Mouse (Mus musculus): ENCODE measurements around the gene Kcnq1. TPM values are rescaled to one million over a fixed set of nuclear protein-coding genes. Genes with fewer than 3 reads are reported as not detected.
A peak's percentile ranks its signal among the peaks of the same experiment; 100 is the strongest.

Kcnq1 gene
- polyA plus RNA-seq, 2 experiments, result 1.5 to 1.7 TPM

- H3K27ac ChIP-seq (replicated peaks; ENCODE audit: low read depth, low read length), result no peak overlapping the region
- DNase-seq (ENCODE audit: low spot score) (no peak), ATAC-seq (ENCODE audit: low FRiP score, low read depth) (no peak)
- 0 out of 2 replicates have a peak overlapping the region, but pooled peaks have one; percentile 9 for H3K9ac ChIP-seq (ENCODE audit: low read depth, low read length, severe bottlenecking)
- peaks cover 3% of the 10 kb centered on the region; the same call in 1 of the 2 replicates for H3K36me3 ChIP-seq (ENCODE audit: control insufficient read depth, insufficient read depth, low read length)
- no peaks in the 10 kb centered on the region for H3K9me3 ChIP-seq (ENCODE audit: control insufficient read depth, low read length)
- H3K4me2 ChIP-seq (replicated peaks; ENCODE audit: low read depth, low read length, severe bottlenecking), result no peak overlapping the region; the same call in 1 of the 2 replicates
- peaks cover 58% of the 10 kb centered on the region for H3K4me1 ChIP-seq (ENCODE audit: control insufficient read depth, insufficient read depth, low read length)
- no peak overlapping the region for H3K4me3 ChIP-seq (replicated peaks; ENCODE audit: low read length)
- TF ChIP-seq POLR2A (IDR thresholded peaks at IDR 0.05; ENCODE audit: borderline replicate concordance, extremely low read depth, insufficient read depth, insufficient read length), result no peak
- H3K27me3 ChIP-seq (ENCODE audit: control insufficient read depth, insufficient read depth, low read length), result no peaks in the 10 kb centered on the region
- 61% methylated on average over 3 of the region's 3 CpGs for WGBS
Observed at GRCm38 (mm10) chr7:143289082-143289849, 183.1 kb downstream of the Kcnq1 start.

DNA sequence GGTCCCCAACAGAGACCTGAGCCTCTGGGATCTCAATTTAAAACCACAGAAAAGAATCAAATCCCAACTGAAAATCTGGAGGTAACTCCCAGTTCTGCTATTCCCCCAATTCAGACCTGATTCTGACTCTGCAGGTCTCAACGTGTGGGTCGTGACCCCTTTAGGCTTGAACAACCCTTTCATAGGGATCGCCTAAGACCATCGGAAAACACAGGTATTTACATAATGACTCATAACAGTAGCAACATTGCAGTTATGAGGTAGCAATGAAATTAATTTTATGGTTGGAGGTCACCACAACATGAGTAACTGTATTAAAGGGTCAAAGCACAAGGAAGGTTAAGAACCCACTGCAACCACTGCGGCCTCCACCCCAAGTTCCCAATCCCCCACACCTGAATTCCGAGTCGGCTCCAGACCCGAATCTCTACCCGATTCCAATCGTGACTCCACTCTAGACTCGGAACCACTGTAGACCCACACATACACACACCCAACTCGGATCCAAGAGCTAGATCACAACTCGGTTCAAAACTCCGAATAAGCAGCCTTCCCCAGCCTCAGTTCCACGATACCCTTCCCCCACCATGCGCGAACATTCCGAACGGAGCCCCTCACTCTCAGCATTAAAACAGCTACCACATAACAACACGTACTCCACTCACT is 188.7 kb downstream of the Kcnq1 start:
- DNase-seq (ENCODE audit: low spot score), result no peak
- peak overlapping the region; percentile 74; the same call in 1 of the 2 replicates for H3K27ac ChIP-seq (replicated peaks; ENCODE audit: low read depth, low read length)

GRCm38 (mm10) chr7:143295356-143296000 is 189.3 kb downstream of the Kcnq1 start:
- Histone ChIP-seq H3K27ac (replicated peaks; ENCODE audit: low read depth, low read length) (peak overlapping the region; percentile 74), H3K9me3 (ENCODE audit: control insufficient read depth, low read length) (peaks cover 15% of the 10 kb centered on the region; the same call in 1 of the 2 replicates), H3K4me1 (ENCODE audit: control insufficient read depth, insufficient read depth, low read length) (peaks cover 30% of the 10 kb centered on the region), H3K9ac (ENCODE audit: low read depth, low read length, severe bottlenecking) (peak overlapping the region; percentile 70), H3K4me2 (replicated peaks; ENCODE audit: low read depth, low read length, severe bottlenecking) (peak overlapping the region; percentile 53), H3K27me3 (ENCODE audit: control insufficient read depth, insufficient read depth, low read length) (no peaks in the 10 kb centered on the region), H3K4me3 (replicated peaks; ENCODE audit: low read length) (peak overlapping the region; percentile 58), H3K36me3 (ENCODE audit: control insufficient read depth, insufficient read depth, low read length) (no peaks in the 10 kb centered on the region)
- ATAC-seq (ENCODE audit: low FRiP score, low read depth), result no peak
- no peak for DNase-seq (ENCODE audit: low spot score)
- 58% methylated on average over 47 of the region's 47 CpGs for WGBS
- no peak for TF ChIP-seq POLR2A (IDR thresholded peaks at IDR 0.05; ENCODE audit: borderline replicate concordance, extremely low read depth, insufficient read depth, insufficient read length)

More for the DNA sequence above, 188.7 kb downstream of the Kcnq1 start:
- Histone ChIP-seq H3K4me1 (ENCODE audit: control insufficient read depth, insufficient read depth, low read length) (peaks cover 28% of the 10 kb centered on the region), H3K4me3 (replicated peaks; ENCODE audit: low read length) (peak overlapping the region; percentile 58), H3K4me2 (replicated peaks; ENCODE audit: low read depth, low read length, severe bottlenecking) (peak overlapping the region; percentile 53), H3K9ac (ENCODE audit: low read depth, low read length, severe bottlenecking) (peak overlapping the region; percentile 70), H3K36me3 (ENCODE audit: control insufficient read depth, insufficient read depth, low read length) (no peaks in the 10 kb centered on the region), H3K9me3 (ENCODE audit: control insufficient read depth, low read length) (peaks cover 15% of the 10 kb centered on the region; the same call in 1 of the 2 replicates), H3K27me3 (ENCODE audit: control insufficient read depth, insufficient read depth, low read length) (no peaks in the 10 kb centered on the region)
- no peak for ATAC-seq (ENCODE audit: low FRiP score, low read depth)
- WGBS, result 50% methylated on average over 20 of the region's 20 CpGs
- no peak for TF ChIP-seq POLR2A (IDR thresholded peaks at IDR 0.05; ENCODE audit: borderline replicate concordance, extremely low read depth, insufficient read depth, insufficient read length)

- Histone ChIP-seq H3K4me2 (replicated peaks; ENCODE audit: low read depth, low read length, severe bottlenecking) (peak overlapping the region; percentile 53), H3K27ac (replicated peaks; ENCODE audit: low read depth, low read length) (peak overlapping the region; percentile 74), H3K36me3 (ENCODE audit: control insufficient read depth, insufficient read depth, low read length) (no peaks in the 10 kb centered on the region), H3K4me3 (replicated peaks; ENCODE audit: low read length) (peak overlapping the region; percentile 58), H3K9me3 (ENCODE audit: control insufficient read depth, low read length) (peaks cover 15% of the 10 kb centered on the region; the same call in 1 of the 2 replicates), H3K9ac (ENCODE audit: low read depth, low read length, severe bottlenecking) (peak overlapping the region; percentile 70), H3K27me3 (ENCODE audit: control insufficient read depth, insufficient read depth, low read length) (no peaks in the 10 kb centered on the region), H3K4me1 (ENCODE audit: control insufficient read depth, insufficient read depth, low read length) (peaks cover 32% of the 10 kb centered on the region)
- no peak for TF ChIP-seq POLR2A (IDR thresholded peaks at IDR 0.05; ENCODE audit: borderline replicate concordance, extremely low read depth, insufficient read depth, insufficient read length)
- ATAC-seq (ENCODE audit: low FRiP score, low read depth) (no peak), DNase-seq (ENCODE audit: low spot score) (no peak)
- WGBS, result 54% methylated on average over 20 of the region's 20 CpGs
Observed at GRCm38 (mm10) chr7:143296001-143296379, 189.8 kb downstream of the Kcnq1 start.

- Histone ChIP-seq H3K9ac (ENCODE audit: low read depth, low read length, severe bottlenecking) (peak overlapping the region; percentile 70), H3K4me1 (ENCODE audit: control insufficient read depth, insufficient read depth, low read length) (peaks cover 28% of the 10 kb centered on the region), H3K27ac (replicated peaks; ENCODE audit: low read depth, low read length) (peak overlapping the region; percentile 74), H3K27me3 (ENCODE audit: control insufficient read depth, insufficient read depth, low read length) (no peaks in the 10 kb centered on the region), H3K9me3 (ENCODE audit: control insufficient read depth, low read length) (peaks cover 15% of the 10 kb centered on the region; the same call in 1 of the 2 replicates), H3K36me3 (ENCODE audit: control insufficient read depth, insufficient read depth, low read length) (no peaks in the 10 kb centered on the region), H3K4me2 (replicated peaks; ENCODE audit: low read depth, low read length, severe bottlenecking) (peak overlapping the region; percentile 53), H3K4me3 (replicated peaks; ENCODE audit: low read length) (peak overlapping the region; percentile 58)
- peak; percentile 96 for DNase-seq (ENCODE audit: low spot score)
- no peak for TF ChIP-seq POLR2A (IDR thresholded peaks at IDR 0.05; ENCODE audit: borderline replicate concordance, extremely low read depth, insufficient read depth, insufficient read length)
- WGBS, result 49% methylated on average over 17 of the region's 17 CpGs
- peak; percentile 92 for ATAC-seq (ENCODE audit: low FRiP score, low read depth)
Observed at GRCm38 (mm10) chr7:143296384-143296801, 190.2 kb downstream of the Kcnq1 start.
